Mouse (Mus musculus) liver, embryonic 14.5 days (tissue): ENCODE data around the gene Supt3.

ENCODE experiments used
- CTCF ChIP-seq: IDR thresholded peaks from 2 replicates; pipeline ENCODE4 v1.5.1; 2016; ENCODE audit warnings: antibody characterized with exemption, low read depth, control low read depth
- EP300 ChIP-seq: IDR thresholded peaks from 2 replicates; pipeline ENCODE4 v1.6.1; 2016; ENCODE audit warnings: antibody characterized with exemption, low read depth

- TF ChIP-seq CTCF, result no peak
- TF ChIP-seq EP300, result no peak
Measured at GRCm38 (mm10) chr17:45046583-45046982, 269.6 kb downstream of the Supt3 start.
